Mouse (Mus musculus): ENCODE data around the gene Fasn. TPM values are rescaled to one million over a fixed set of nuclear protein-coding genes. Genes with fewer than 3 reads are reported as not detected.
"Not testable (repeated sequence)": the region's sequence is repeated elsewhere in the genome, so short reads cannot be mapped to it uniquely, and the experiment has no call there.

The Fasn gene
- polyA plus RNA-seq, 1 experiment, result 151 TPM

DNA sequence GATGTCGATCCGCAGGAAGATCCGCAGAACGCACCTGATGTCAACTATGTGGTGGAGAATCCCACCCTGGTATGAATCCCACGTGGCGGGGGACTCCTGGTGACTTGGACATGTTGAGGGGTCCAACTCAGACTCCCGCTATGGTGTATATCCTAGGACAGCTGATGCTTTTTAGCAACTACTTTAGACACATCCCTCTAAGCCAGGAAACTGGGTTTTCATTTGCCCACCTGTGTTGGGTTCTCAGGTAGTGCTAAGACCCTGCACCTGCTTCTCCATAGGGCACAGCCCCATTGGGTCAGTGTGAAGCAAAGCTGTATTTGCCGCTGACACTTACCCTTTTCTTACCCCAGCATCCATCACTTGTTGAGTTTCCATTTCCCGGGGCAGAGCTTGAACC is 39.2 kb downstream of the Fasn start:
- 47% methylated on average over 9 of the region's 9 CpGs for WGBS
- H3K27me3 ChIP-seq (ENCODE audit: control insufficient read depth, insufficient read depth, low read length), result no peaks in the 10 kb centered on the region
- H3K4me3 ChIP-seq (ENCODE audit: extremely low read depth, insufficient read depth, insufficient read length), result peak overlapping the region; percentile 96; the same call in 1 of the 2 replicates
- peaks cover 9% of the 10 kb centered on the region for H3K4me1 ChIP-seq (ENCODE audit: control insufficient read depth, insufficient read depth, insufficient read length)
- no peak for DNase-seq (ENCODE audit: low read depth in 1 of 2, low spot score in 2 of 2)
- H3K36me3 ChIP-seq (ENCODE audit: control insufficient read depth, insufficient read depth, low read length), result peaks cover 19% of the 10 kb centered on the region
- H3K27ac ChIP-seq (ENCODE audit: insufficient read depth, low read length), result no peak overlapping the region
- TF ChIP-seq CTCF (IDR thresholded peaks at IDR 0.05; ENCODE audit: extremely low read depth, insufficient read depth, insufficient read length, insufficient replicate concordance) (no peak), POLR2A (IDR thresholded peaks at IDR 0.05; ENCODE audit: low read depth, low read length) (no peak)

DNA sequence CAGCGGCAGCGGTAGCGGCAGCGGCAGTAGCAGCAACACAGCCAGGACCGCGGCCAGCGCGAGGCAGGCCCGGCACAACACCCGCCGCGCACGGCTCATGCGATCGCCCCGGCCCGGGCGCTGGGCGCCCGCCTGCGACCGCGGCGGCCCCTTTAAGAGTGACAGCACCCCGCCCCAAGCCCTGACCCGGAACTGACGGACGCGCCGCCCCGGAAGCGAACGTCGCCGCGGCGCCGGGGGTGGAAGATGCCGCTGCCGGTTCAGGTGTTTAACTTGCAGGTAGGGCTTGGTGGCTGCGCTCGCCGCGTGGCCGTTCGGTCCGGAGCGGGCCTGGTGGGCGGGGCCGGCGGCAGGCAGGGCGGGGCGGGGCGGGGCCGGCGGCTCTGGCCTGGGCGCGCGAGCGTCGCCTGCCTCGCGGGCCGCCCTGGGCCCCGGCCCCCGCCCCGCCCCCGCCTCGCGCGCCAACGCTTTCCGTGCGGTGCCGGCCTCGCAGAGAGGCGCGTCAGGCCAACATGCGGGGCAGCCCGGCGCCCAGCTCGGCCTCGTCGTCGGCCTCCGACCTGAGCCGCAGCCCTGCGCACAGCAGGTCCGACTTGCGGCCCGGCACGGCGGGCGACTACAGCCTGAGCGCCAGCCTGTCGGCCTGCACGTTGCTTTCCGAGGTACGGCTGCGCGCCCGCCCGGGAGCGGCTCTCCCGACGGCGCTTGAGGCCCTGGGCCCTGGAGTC is 40.1 kb downstream of the Fasn start, which contains the start of the genes Rfng and Gps1:
Gene Rfng, minus strand, starts transcription at position 144 of the 728 bp plus-strand sequence.
Gene Gps1, plus strand, starts transcription at position 209 of the 728 bp plus-strand sequence.
- Histone ChIP-seq H3K4me1 (ENCODE audit: control insufficient read depth, insufficient read depth, insufficient read length) (peaks cover 9% of the 10 kb centered on the region), H3K4me3 (ENCODE audit: extremely low read depth, insufficient read depth, insufficient read length) (peak within 1 kb of the TSS; percentile 96), H3K36me3 (ENCODE audit: control insufficient read depth, insufficient read depth, low read length) (peaks cover 10% of the 10 kb centered on the region), H3K27ac (ENCODE audit: insufficient read depth, low read length) (peak within 1 kb of the TSS; percentile 61), H3K27me3 (ENCODE audit: control insufficient read depth, insufficient read depth, low read length) (no peaks in the 10 kb centered on the region)
- WGBS, result 1% methylated on average over 94 of the region's 107 CpGs
- peak; percentile 38 to 81 for DNase-seq (ENCODE audit: low read depth in 1 of 2, low spot score in 2 of 2)
- TF ChIP-seq CTCF (IDR thresholded peaks at IDR 0.05; ENCODE audit: extremely low read depth, insufficient read depth, insufficient read length, insufficient replicate concordance), result no peak

DNA sequence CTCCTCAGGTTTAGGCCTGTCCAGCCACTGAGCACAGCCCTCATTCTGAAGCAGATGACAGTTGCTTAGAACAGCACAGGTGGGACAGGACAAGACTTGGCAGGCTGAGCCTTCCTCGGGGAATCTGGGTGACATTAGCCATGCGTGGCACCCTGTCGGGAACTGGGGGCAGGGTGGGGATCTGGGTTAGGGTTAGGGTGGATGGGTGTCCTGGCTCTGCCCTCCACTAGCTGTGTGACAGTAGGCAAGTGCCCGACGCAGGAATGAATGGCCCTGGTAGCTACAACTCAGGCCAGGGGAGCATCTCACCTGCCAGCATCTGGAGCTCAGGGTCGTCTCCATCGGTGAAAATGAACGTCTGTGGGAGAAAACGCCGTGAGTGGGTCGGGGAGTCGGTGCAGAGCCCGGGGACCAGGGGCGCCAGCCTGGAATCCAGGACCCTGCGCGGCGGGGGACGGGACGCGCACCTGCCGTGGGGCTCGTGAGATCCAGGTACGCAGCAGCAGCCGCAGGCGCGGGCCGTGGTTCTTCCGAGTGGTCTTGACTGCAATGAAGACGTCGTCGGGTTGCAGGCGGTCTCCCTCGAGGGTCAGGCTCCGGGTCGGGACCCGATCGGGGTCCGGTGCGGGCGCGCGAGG is 40.8 kb downstream of the Fasn start:
- Histone ChIP-seq H3K27me3 (ENCODE audit: control insufficient read depth, insufficient read depth, low read length) (no peaks in the 10 kb centered on the region), H3K36me3 (ENCODE audit: control insufficient read depth, insufficient read depth, low read length) (peaks cover 7% of the 10 kb centered on the region), H3K4me1 (ENCODE audit: control insufficient read depth, insufficient read depth, insufficient read length) (peaks cover 9% of the 10 kb centered on the region), H3K4me3 (ENCODE audit: extremely low read depth, insufficient read depth, insufficient read length) (peak overlapping the region; percentile 96), H3K27ac (ENCODE audit: insufficient read depth, low read length) (peak overlapping the region; percentile 61)
- TF ChIP-seq POLR2A (IDR thresholded peaks at IDR 0.05; ENCODE audit: low read depth, low read length) (no peak), CTCF (IDR thresholded peaks at IDR 0.05; ENCODE audit: extremely low read depth, insufficient read depth, insufficient read length, insufficient replicate concordance) (no peak)
- no peak for DNase-seq (ENCODE audit: low read depth in 1 of 2, low spot score in 2 of 2)
- 3% methylated on average over 42 of the region's 42 CpGs for WGBS

DNA sequence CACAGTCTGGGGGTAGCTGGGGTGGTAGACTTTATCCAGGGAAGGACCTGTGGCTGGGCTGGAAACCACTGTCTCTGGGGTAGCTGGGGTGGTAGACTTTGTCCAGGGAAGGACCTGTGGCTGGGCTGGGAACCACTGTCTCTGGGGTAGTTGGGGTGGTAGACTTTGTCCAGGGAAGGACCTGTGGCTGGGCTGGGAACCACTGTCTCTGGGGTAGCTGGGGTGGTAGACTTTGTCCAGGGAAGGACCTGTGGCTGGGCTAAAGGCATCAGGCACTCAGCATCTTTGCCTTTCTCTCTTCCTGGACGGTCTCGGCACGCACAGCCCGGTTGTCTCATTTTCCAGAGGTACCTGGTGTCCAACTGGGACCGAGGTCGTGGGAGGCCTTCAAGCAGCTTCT is 43.0 kb downstream of the Fasn start:
- not testable (repeated sequence) for H3K4me1 ChIP-seq (ENCODE audit: control insufficient read depth, insufficient read depth, insufficient read length); H3K36me3 ChIP-seq (ENCODE audit: control insufficient read depth, insufficient read depth, low read length); H3K27ac ChIP-seq (ENCODE audit: insufficient read depth, low read length); H3K27me3 ChIP-seq (ENCODE audit: control insufficient read depth, insufficient read depth, low read length); H3K4me3 ChIP-seq (ENCODE audit: extremely low read depth, insufficient read depth, insufficient read length); DNase-seq (ENCODE audit: low read depth in 1 of 2, low spot score in 2 of 2)
- WGBS, result 94% methylated on average over 6 of the region's 6 CpGs

DNA sequence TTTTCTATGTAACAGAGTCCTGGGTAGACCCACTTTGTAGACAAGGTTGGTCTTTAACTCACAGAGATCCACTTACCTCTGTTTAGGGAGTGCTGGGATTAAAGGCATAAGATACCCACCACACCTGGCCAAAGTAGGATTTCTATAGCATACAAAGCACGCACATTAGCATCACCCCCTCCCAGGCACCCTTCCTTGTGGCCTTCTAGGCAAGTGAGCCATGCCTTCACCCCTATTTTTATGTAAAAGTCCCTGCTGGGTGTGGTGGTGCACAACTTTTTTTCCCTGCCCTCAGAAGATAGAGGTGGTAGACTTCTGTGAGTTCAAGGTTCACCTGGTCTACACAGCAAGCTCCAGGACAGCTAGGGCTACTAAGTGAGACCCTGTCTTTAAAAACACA is 44.5 kb downstream of the Fasn start:
- TF ChIP-seq POLR2A (IDR thresholded peaks at IDR 0.05; ENCODE audit: low read depth, low read length), result no peak
- TF ChIP-seq CTCF (IDR thresholded peaks at IDR 0.05; ENCODE audit: extremely low read depth, insufficient read depth, insufficient read length, insufficient replicate concordance), result no peak
- WGBS, result 92% methylated on average over 1 of the region's 1 CpGs
- H3K27ac ChIP-seq (ENCODE audit: insufficient read depth, low read length), result no peak overlapping the region
- no peaks in the 10 kb centered on the region for H3K27me3 ChIP-seq (ENCODE audit: control insufficient read depth, insufficient read depth, low read length)
- no peak overlapping the region for H3K4me3 ChIP-seq (ENCODE audit: extremely low read depth, insufficient read depth, insufficient read length)
- no peak for DNase-seq (ENCODE audit: low read depth in 1 of 2, low spot score in 2 of 2)
- H3K36me3 ChIP-seq (ENCODE audit: control insufficient read depth, insufficient read depth, low read length), result no peaks in the 10 kb centered on the region; the same call in 1 of the 2 replicates
- peaks cover 6% of the 10 kb centered on the region for H3K4me1 ChIP-seq (ENCODE audit: control insufficient read depth, insufficient read depth, insufficient read length)

DNA sequence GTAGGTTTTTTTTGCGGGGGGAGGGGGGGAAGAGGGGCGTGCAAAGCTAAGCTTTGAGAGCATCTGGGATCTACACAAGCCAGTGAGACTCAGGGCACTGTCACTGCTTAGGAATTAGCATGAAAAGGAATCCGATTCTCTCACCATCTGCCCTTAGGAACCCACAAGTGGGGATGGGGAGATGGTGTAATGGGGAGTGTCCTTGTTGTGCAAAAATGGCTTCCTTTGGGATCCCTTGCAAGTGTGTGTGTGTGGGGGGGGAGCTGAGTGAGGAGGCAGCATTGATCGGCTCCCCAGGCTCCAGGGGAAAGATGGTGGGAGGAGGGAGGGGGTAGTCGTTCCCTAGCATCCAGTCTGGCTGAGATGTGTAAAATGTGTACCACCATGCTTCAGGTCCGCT is 47.2 kb downstream of the Fasn start:
- no peaks in the 10 kb centered on the region for H3K27me3 ChIP-seq (ENCODE audit: control insufficient read depth, insufficient read depth, low read length)
- DNase-seq (ENCODE audit: low read depth in 1 of 2, low spot score in 2 of 2), result no peak
- H3K36me3 ChIP-seq (ENCODE audit: control insufficient read depth, insufficient read depth, low read length), result no peaks in the 10 kb centered on the region; the same call in 1 of the 2 replicates
- no peak overlapping the region for H3K27ac ChIP-seq (ENCODE audit: insufficient read depth, low read length)
- no peak for TF ChIP-seq POLR2A (IDR thresholded peaks at IDR 0.05; ENCODE audit: low read depth, low read length)
- H3K4me3 ChIP-seq (ENCODE audit: extremely low read depth, insufficient read depth, insufficient read length), result no peak overlapping the region
- no peaks in the 10 kb centered on the region for H3K4me1 ChIP-seq (ENCODE audit: control insufficient read depth, insufficient read depth, insufficient read length)
- WGBS, result 61% methylated on average over 6 of the region's 6 CpGs

DNA sequence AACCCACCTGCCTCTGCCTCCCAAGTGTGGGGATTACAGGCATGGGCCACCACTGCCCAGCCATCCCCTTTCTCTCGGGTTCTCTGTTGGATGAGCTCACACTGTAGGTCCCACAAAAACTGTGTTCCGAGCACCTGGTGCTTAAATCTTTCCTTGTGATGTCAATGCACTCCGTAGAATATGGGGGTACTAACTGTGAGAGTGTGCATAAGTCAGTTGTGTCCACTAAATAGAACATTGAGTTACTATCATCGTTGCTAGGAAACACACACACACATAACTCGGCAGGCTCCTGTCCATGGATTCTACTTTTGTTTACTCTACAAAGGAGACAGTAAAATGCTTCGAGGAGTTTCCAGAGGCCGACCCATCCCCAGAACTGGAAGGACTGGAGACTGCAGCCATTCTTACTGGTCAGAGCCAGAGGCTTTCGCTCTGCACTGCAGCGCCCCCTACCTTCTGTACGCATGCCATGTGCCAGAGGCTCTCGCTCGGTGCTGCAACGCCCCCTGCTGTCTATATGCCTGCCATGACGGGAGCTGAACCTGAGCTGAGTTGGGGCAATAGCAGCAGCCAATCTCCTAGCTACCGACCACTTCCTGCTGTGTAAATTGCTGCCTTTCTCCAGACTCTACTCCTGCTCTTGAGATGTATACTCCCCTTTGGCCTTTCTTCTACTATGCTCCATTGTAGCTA is 48.4 kb downstream of the Fasn start:
- Histone ChIP-seq H3K27ac (ENCODE audit: insufficient read depth, low read length) (no peak overlapping the region), H3K4me1 (ENCODE audit: control insufficient read depth, insufficient read depth, insufficient read length) (no peaks in the 10 kb centered on the region), H3K27me3 (ENCODE audit: control insufficient read depth, insufficient read depth, low read length) (no peaks in the 10 kb centered on the region), H3K4me3 (ENCODE audit: extremely low read depth, insufficient read depth, insufficient read length) (no peak overlapping the region), H3K36me3 (ENCODE audit: control insufficient read depth, insufficient read depth, low read length) (no peaks in the 10 kb centered on the region)
- peak; percentile 77 to 88 for DNase-seq (ENCODE audit: low read depth in 1 of 2, low spot score in 2 of 2)
- WGBS, result 23% methylated on average over 15 of the region's 15 CpGs
- TF ChIP-seq CTCF (IDR thresholded peaks at IDR 0.05; ENCODE audit: extremely low read depth, insufficient read depth, insufficient read length, insufficient replicate concordance), result peak; percentile 100
- no peak for TF ChIP-seq POLR2A (IDR thresholded peaks at IDR 0.05; ENCODE audit: low read depth, low read length)
